Mouse (Mus musculus): ENCODE measurements around the gene Gm6871.
A peak's percentile ranks its signal among the peaks of the same experiment; 100 is the strongest.
"Not testable (repeated sequence)": the region's sequence is repeated elsewhere in the genome, so short reads cannot be mapped to it uniquely, and the experiment has no call there.

Gene Gm6871

DNA sequence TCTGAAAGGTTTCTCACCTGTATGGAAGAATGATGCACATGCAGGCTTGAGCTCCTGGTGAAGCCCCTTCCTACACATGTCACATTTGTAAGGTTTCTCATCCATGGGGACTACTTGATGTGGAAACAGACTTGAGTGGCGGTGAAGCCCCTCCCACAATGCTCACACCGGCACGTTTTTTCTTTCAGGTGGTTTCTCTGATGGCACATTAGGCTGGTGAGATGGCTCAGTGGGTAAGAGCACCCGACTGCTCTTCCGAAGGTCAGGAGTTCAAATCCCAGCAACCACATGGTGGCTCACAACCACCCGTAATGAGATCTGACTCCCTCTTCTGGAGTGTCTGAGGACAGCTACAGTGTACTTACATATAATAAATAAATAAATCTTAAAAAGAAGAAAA, at the start of gene Gm6871:
Gene Gm6871, minus strand, starts transcription at position 101 of the 400 bp plus-strand sequence.
- DNase-seq (ENCODE audit: low spot score in 2 of 2): not testable (repeated sequence)

DNA sequence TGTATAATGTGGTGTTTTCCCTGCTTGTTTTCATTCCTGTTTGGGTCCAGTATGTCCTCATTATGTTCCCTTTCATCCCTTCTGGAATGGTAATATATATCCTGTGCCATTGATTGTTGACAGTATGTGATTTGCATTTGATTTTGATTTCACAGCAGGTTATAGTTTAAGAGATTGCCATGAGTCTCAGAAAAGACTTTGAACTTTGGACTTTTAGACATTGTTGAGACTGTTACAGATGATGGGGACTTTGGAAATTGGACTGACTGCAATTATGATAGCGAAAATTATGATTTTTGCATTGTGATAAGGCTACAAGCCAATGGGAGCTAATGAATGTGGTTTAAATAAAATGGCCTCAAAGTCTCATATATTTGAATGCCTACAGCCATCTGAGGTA, 42.8 kb upstream of the Gm6871 start:
- not testable (repeated sequence) for DNase-seq (ENCODE audit: low spot score in 2 of 2)

DNA sequence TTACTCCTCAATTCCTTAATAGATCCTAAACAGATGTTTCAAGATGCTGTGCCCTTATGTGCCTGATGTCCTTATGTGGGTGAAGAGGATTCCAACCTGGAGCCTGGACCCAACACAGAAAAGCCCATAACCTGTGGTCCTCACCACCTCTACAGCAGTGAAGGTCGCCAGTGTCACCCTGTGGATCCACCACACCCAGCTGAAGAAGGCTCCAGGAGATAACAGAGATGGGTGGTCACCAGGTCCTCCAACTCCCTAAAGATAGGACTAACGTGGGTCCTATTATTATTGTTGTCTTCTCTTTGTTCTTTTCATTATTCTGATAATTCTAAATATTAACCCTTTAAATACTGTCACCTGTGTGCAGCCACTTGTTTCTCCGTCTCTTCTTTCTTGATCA, 38.2 kb upstream of the Gm6871 start:
- no peak for DNase-seq (ENCODE audit: low spot score in 2 of 2)

- no peak for DNase-seq (ENCODE audit: low spot score in 2 of 2)
Measured at GRCm38 (mm10) chr7:41599932-41600548, 26.6 kb upstream of the Gm6871 start.

DNA sequence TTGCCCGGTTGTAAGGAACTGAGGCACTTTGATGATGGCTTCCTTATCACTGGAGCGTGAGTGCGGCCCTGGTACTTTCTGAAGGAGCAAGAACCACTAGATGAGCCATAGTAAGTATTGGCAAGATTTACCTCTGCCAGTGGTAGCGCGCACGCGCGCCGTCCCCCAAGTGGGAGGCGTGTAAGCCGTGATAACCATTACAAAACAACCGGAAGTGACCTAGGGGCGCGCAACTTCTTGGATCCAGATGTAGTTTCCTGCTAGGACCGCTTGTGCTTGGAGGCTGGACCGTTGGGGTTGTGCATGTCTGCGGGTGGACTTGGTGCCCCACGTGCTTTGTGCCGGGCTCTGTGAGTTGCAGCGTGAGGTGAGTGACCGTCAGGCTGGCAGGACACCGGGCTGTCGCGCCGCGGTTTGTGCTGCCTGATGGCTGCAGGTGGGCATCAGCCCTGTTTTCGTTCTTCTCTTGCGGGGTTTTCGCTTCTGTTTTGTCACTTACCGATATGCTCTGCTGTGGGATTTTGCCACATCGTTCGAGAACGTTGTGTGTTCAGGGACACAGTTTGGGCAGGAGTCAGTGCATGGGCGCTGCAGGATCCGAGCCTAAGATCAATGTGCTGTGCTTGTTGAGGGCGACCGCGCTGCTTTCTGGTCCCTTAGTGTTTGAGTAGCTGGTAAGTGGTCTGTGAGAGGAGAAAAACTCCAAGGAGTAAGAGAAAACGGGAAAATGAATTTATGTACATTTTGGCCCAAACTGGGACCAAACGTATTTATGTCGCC, 25.8 kb upstream of the Gm6871 start, which contains the start of gene 2610021A01Rik:
Gene 2610021A01Rik, plus strand, starts transcription at position 197 of the 780 bp plus-strand sequence.
- DNase-seq (ENCODE audit: low spot score in 2 of 2): peak; percentile 81 to 87

DNA sequence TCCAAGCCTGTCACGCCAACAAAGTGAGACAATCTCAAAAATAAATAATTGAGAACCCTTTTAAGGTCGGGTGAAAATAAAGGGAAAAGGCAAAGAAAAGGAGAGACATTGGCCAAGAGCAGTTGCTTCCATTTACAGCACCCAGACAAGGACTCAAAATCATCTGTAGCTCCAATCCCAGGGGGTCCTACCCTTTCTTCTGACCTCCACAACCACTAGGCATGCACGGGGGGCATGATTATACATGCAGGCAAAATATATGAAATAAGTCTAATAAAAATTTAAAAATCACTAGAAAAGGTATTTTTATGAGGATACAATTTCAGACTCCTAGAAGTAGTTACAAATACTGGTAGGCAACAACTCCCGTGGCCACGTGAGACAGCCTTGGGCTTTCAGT, 25.2 kb upstream of the Gm6871 start:
- no peak for DNase-seq (ENCODE audit: low spot score in 2 of 2)

DNA sequence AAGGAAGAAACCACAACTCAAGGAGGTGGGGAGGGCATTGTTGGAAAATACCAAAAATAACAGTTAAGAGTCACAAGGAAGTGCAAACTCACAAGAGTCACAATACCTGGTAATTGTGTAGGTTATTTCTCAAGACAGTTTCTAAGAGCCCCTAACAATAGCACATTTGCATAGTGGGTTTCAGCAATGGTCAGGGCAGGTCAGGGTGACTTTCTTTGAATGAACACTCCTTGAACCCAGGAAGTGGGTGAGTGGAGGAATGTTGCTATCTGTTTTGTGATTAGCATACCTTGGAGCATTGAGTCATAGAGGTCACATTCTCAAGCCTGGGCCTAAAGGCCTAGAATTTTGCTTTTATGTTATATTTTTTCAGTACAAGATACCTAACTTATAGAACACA, 14.4 kb upstream of the Gm6871 start:
- not testable (repeated sequence) for DNase-seq (ENCODE audit: low spot score in 2 of 2)

GRCm38 (mm10) chr7:41582028-41582427, 8.6 kb upstream of the Gm6871 start:
- DNase-seq (ENCODE audit: low spot score in 2 of 2): no peak

- DNase-seq (ENCODE audit: low spot score in 2 of 2): no peak
Measured at GRCm38 (mm10) chr7:41577956-41578355, 4.5 kb upstream of the Gm6871 start.

GRCm38 (mm10) chr7:41560681-41561080, 12.8 kb downstream of the Gm6871 start:
- DNase-seq (ENCODE audit: low spot score in 2 of 2): no peak

GRCm38 (mm10) chr7:41512672-41513071, 60.8 kb downstream of the Gm6871 start:
- no peak for DNase-seq (ENCODE audit: low spot score in 2 of 2)

GRCm38 (mm10) chr7:41512207-41512606, 61.3 kb downstream of the Gm6871 start:
- DNase-seq (ENCODE audit: low spot score in 2 of 2): no peak

DNA sequence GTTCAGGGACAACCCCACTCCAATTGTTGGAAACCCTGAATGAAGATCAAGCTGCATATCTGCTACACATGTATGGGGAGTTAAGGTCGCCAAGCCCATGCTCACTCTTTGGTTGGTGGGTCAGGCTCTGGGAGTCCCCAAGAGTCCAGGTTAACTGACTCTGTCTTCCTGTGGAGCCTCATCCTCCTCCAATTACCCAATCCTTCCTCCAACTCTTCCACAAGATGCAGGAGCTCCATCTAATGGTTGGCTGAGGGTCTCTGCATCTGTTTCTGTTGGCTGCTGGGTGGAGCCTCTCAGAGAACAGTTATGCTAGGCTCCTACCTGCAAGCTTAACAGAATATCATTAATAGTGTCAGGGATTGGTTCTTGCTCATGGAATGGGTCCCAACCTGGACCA, 71.1 kb downstream of the Gm6871 start:
- DNase-seq (ENCODE audit: low spot score in 2 of 2): no peak

DNA sequence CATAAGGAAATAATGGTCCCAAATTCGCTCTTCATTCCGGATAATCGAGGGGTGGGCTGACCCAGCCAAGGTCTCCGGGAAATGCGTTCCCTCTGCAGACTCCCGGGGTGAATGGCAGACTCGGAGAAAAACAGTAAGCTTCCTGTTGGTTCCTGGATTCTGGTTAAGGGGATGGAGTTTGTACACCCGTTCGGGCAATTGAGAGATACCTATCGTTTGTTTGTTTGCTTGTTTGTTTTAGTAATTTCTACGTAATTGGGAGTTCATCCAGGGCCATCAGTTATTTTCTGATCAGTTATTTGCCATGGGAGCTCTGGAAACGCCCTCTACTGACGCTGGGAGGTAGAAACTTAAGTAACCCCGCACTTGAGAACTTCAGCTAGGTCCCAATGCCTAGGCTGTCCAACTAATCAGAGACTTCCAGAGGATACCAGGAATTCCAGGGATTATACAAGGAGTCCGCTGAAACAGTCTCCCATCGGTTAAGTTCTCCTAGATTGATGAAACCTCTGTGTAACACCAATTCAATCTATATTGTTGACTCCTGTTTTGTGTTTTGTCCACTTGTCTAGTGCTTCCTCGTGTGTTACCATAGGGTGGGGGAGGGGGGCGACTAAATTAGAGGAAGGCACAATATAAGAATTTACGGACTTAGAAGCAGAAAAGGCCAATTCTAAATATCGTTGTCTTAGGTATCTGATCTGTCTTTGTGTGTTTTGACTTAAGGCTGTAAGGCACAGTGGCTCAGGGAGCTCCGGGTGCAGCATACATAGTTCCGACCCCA, 73.1 kb downstream of the Gm6871 start:
- peak; percentile 44 to 57 for DNase-seq (ENCODE audit: low spot score in 2 of 2)

- DNase-seq (ENCODE audit: low spot score in 2 of 2): peak; percentile 98 to 99
Measured at GRCm38 (mm10) chr7:41499389-41500049, 73.9 kb downstream of the Gm6871 start, which contains the start of the genes Gm20449 and AW146154. Gene Gm20449, minus strand, starts transcription at chr7:41499417. Gene AW146154, minus strand, starts transcription at chr7:41499890.

- not testable (repeated sequence) for DNase-seq (ENCODE audit: low spot score in 2 of 2)
Measured at GRCm38 (mm10) chr7:41499018-41499388, 74.5 kb downstream of the Gm6871 start.

DNA sequence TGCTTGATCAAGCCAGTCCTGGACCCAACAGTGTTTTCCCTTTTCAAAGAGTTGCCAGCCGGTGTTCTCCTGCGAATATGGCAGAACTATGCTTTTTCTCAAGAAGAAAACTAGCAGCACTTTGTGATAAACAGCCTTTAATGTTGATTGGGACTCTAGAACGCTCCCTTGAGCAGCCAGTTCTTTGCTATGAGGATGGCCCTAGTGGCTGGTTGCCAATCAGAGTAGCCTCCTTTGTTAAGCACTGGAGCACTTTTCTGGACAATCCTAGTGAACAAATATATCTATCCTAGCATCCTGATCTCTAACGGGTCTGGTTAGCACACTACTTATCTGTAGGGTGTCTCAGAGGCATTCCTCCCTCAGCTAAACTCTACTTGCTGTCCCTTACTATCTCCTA, 75.0 kb downstream of the Gm6871 start:
- not testable (repeated sequence) for DNase-seq (ENCODE audit: low spot score in 2 of 2)

- no peak for DNase-seq (ENCODE audit: low spot score in 2 of 2)
Measured at GRCm38 (mm10) chr7:41497871-41498270, 75.6 kb downstream of the Gm6871 start.
